ENCODE assay signal across 9 mouse cellular contexts in genomic region chr4:116405955-116406351, GRCm38 (mm10). TPM values are rescaled to one million over a fixed set of nuclear protein-coding genes. Genes with fewer than 3 reads are reported as not detected.
DNase-seq lines count a peak whose midpoint lies in the region; ATAC-seq and TF ChIP-seq lines count a peak whose summit lies in the region.
"Had no signal": no experiment of that assay in that cellular context is flagged by ENCODE, and none has a peak within 500 bp of the region (broad histone marks: within the 10 kb centered on the region; RNA-seq: fewer than 3 reads in every experiment).

No protein-coding gene starts in this region.

- intact Hi-C loops in gastrocnemius, postnatal 36 days (cut with DNase I): no loop called here

- TF ChIP-seq CTCF in thymus, adult 2 months (IDR thresholded peaks at IDR 0.05; ENCODE audit: borderline replicate concordance, control insufficient read depth, extremely low read depth, insufficient read depth, low read length, poor library complexity): no peak

- ATAC-seq in kidney, embryonic 15.5 days (replicated peaks; ENCODE audit: low FRiP score): no peak
- peak; percentile 60; the same call in 1 of the 2 replicates for ATAC-seq in midbrain, embryonic 14.5 days (ENCODE audit: low FRiP score, low TSS enrichment)
- ATAC-seq: Patski had no signal

- no peaks in the 10 kb centered on the region for H3K9me3 ChIP-seq in kidney, embryonic 15.5 days (replicated peaks)
- no peaks in the 10 kb centered on the region for H3K9me3 ChIP-seq in hindbrain, embryonic 10.5 days
- no peaks in the 10 kb centered on the region for H3K9me3 ChIP-seq in midbrain, embryonic 14.5 days (ENCODE audit: control insufficient read depth, low read length)

- TF ChIP-seq POLR2A in thymus, adult 2 months (IDR thresholded peaks at IDR 0.05; ENCODE audit: control insufficient read depth, extremely low read depth, insufficient read depth, low read length, poor library complexity): no peak

- H3K9ac ChIP-seq in kidney, embryonic 15.5 days: no peak overlapping the region
- peak overlapping the region; percentile 51 for H3K9ac ChIP-seq in midbrain, embryonic 14.5 days (replicated peaks; ENCODE audit: low read length)

- no peak for DNase-seq in kidney, adult 9 months
- DNase-seq in cerebellum, postnatal 25 days: peak; percentile 29 to 30
- peak; percentile 22 for DNase-seq in hindbrain, embryonic 10.5 days (ENCODE audit: low spot score)
- peak; percentile 79 for DNase-seq in midbrain, embryonic 14.5 days
- no peak for DNase-seq in gastrocnemius, postnatal 4 days (ENCODE audit: low spot score in 2 of 2)
- no peak for DNase-seq in gastrocnemius, postnatal 36 days
- DNase-seq in thymus, adult 2 months: no peak

- 59% methylated on average over 8 of the region's 8 CpGs for WGBS in kidney, embryonic 15.5 days
- WGBS in hindbrain, embryonic 10.5 days: 25% methylated on average over 8 of the region's 8 CpGs
- under 1% methylated on average over 8 of the region's 8 CpGs for WGBS in midbrain, embryonic 14.5 days
- 84% methylated on average over 8 of the region's 8 CpGs for WGBS in thymus, adult 2 months

- H3K4me2 ChIP-seq in kidney, embryonic 15.5 days: peak overlapping the region; percentile 27; the same call in 1 of the 2 replicates
- H3K4me2 ChIP-seq in midbrain, embryonic 14.5 days (ENCODE audit: low read length): peak overlapping the region; percentile 53

- no peaks in the 10 kb centered on the region for H3K27me3 ChIP-seq in kidney, embryonic 15.5 days
- no peaks in the 10 kb centered on the region for H3K27me3 ChIP-seq in hindbrain, embryonic 10.5 days (ENCODE audit: insufficient read depth, poor library complexity, severe bottlenecking)
- H3K27me3 ChIP-seq in midbrain, embryonic 14.5 days (ENCODE audit: control insufficient read depth, insufficient read depth, low read length): no peaks in the 10 kb centered on the region
- no peaks in the 10 kb centered on the region for H3K27me3 ChIP-seq in thymus, adult 2 months (ENCODE audit: control insufficient read depth, insufficient read depth, low read length)
- H3K27me3 ChIP-seq: Patski had no signal

- peak overlapping the region; percentile 37; the same call in 1 of the 2 replicates for H3K27ac ChIP-seq in kidney, embryonic 15.5 days
- peak overlapping the region; percentile 82 for H3K27ac ChIP-seq in hindbrain, embryonic 10.5 days
- peak overlapping the region; percentile 86 for H3K27ac ChIP-seq in midbrain, embryonic 14.5 days (replicated peaks; ENCODE audit: low read depth, low read length)
- H3K27ac ChIP-seq in thymus, adult 2 months (ENCODE audit: control insufficient read depth, insufficient read depth, low read length): no peak overlapping the region

- 0 out of 2 replicates have a peak overlapping the region, but pooled peaks have one; percentile 4 for H3K4me3 ChIP-seq in kidney, embryonic 15.5 days (replicated peaks)
- H3K4me3 ChIP-seq in hindbrain, embryonic 10.5 days: peak overlapping the region; percentile 36
- H3K4me3 ChIP-seq in midbrain, embryonic 14.5 days (replicated peaks; ENCODE audit: low read depth, low read length): peak overlapping the region; percentile 33
- no peak overlapping the region for H3K4me3 ChIP-seq in thymus, adult 2 months (ENCODE audit: control insufficient read depth, insufficient read depth, low read length)

- no peaks in the 10 kb centered on the region for H3K36me3 ChIP-seq in kidney, embryonic 15.5 days
- H3K36me3 ChIP-seq in hindbrain, embryonic 10.5 days: no peaks in the 10 kb centered on the region
- no peaks in the 10 kb centered on the region for H3K36me3 ChIP-seq in midbrain, embryonic 14.5 days (ENCODE audit: control insufficient read depth, insufficient read depth, low read length)
- H3K36me3 ChIP-seq in thymus, adult 2 months (ENCODE audit: control insufficient read depth, insufficient read depth, low read length): no peaks in the 10 kb centered on the region

- peaks cover 10% of the 10 kb centered on the region for H3K4me1 ChIP-seq in kidney, embryonic 15.5 days
- H3K4me1 ChIP-seq in hindbrain, embryonic 10.5 days (replicated peaks): peaks cover 17% of the 10 kb centered on the region
- peaks cover 21% of the 10 kb centered on the region for H3K4me1 ChIP-seq in midbrain, embryonic 14.5 days (ENCODE audit: control insufficient read depth, insufficient read depth, low read length)
- H3K4me1 ChIP-seq in thymus, adult 2 months (replicated peaks; ENCODE audit: control insufficient read depth, insufficient read depth, low read length): no peaks in the 10 kb centered on the region

RNA-seq across cellular contexts. Expression of gene Mast2, which starts 58.0 kb away (rescaled TPM):
- polyA plus RNA-seq in kidney, embryonic 15.5 days (2015; fragmentation: Nextera tagmentation; extraction: Ambion mirVana): 12.7 and 14.4 TPM in 2 replicates
- 17.6 and 19.5 TPM in 2 replicates for polyA plus RNA-seq in hindbrain, embryonic 10.5 days (2016; fragmentation: Nextera tagmentation; extraction: Ambion mirVana)
- polyA plus RNA-seq in midbrain, embryonic 14.5 days (2014; fragmentation: Nextera tagmentation; extraction: Ambion mirVana): 65.0 and 83.6 TPM in 2 replicates
- total RNA-seq in gastrocnemius, postnatal 4 days (2021): 10 to 100 TPM; 72.7 to 80.9 TPM
- total RNA-seq in gastrocnemius, postnatal 36 days (2021): 10 to 100 TPM; 81.2 to 85.0 TPM
- polyA plus RNA-seq in thymus, adult 2 months (2012; rRNA removed): 110 and 137 TPM in 2 replicates

Comparison
In these comparisons a context has a peak if more than half of its experiments do, and no peak if none do; other contexts are left out.
1. DNase-seq: peak in cerebellum, postnatal 25 days (2 of 2), hindbrain, embryonic 10.5 days (single experiment) and midbrain, embryonic 14.5 days (single experiment); none in kidney, adult 9 months (single experiment), gastrocnemius, postnatal 4 days (0 of 2), gastrocnemius, postnatal 36 days (0 of 2) and thymus, adult 2 months (single experiment).